Comparison of ENCODE assay signal across 13 mouse cellular contexts in genomic region chr15:80163274-80163673, GRCm38 (mm10). TPM values are rescaled to one million over a fixed set of nuclear protein-coding genes. Genes with fewer than 3 reads are reported as not detected.
DNase-seq lines count a peak whose midpoint lies in the region; TF ChIP-seq lines count a peak whose summit lies in the region.
"Had no signal": no experiment of that assay in that cellular context is flagged by ENCODE, and none has a peak within 500 bp of the region (broad histone marks: within the 10 kb centered on the region; RNA-seq: fewer than 3 reads in every experiment).

No protein-coding gene starts in this region.

- no peak overlapping the region for H3K4me3 ChIP-seq in myocyte
- H3K4me3 ChIP-seq: heart, embryonic 13.5 days; kidney, embryonic 15.5 days; limb, embryonic 15.5 days; neural tube, embryonic 15.5 days had no signal

- no peak overlapping the region for H3K4me2 ChIP-seq in myocyte (ENCODE audit: low read depth)
- H3K4me2 ChIP-seq: heart, embryonic 13.5 days; kidney, embryonic 15.5 days; limb, embryonic 15.5 days; neural tube, embryonic 15.5 days had no signal

- no peak for TF ChIP-seq POLR2A in myocyte (IDR thresholded peaks at IDR 0.05; ENCODE audit: insufficient read length, low read depth)

- H3K36me3 ChIP-seq in myocyte (ENCODE audit: control insufficient read depth, insufficient read depth) = peaks cover 6% of the 10 kb centered on the region

- DNase-seq in heart, adult 11 months = peak; percentile 89
- DNase-seq in heart, postnatal 25 days (ENCODE audit: low spot score) = no peak
- DNase-seq in cerebellum, adult 11-12 months = peak; percentile 99
- DNase-seq in frontal cortex, postnatal 36 days (ENCODE audit: low spot score in 2 of 2) = peak; percentile 52 to 70
- DNase-seq in spleen, postnatal 14 days (ENCODE audit: low spot score in 2 of 2) = no peak
- DNase-seq in MN1 (ENCODE audit: low spot score) = no peak
- DNase-seq in adrenal gland, adult (ENCODE audit: inconsistent age in 2 of 2, low spot score in 1 of 2) = no peak

- no peaks in the 10 kb centered on the region for H3K79me2 ChIP-seq in myocyte (ENCODE audit: control insufficient read depth, insufficient read depth)

- H3K27me3 ChIP-seq in myocyte (ENCODE audit: control insufficient read depth, insufficient read depth, insufficient read length) = no peaks in the 10 kb centered on the region
- H3K27me3 ChIP-seq: heart, embryonic 13.5 days; kidney, embryonic 15.5 days; limb, embryonic 15.5 days; neural tube, embryonic 15.5 days had no signal

- H3ac ChIP-seq in myocyte (ENCODE audit: control insufficient read depth, insufficient read length) = no peak overlapping the region

- intact Hi-C loops in heart, postnatal 25 days (cut with DNase I) = no loop called here

TF ChIP-seq in myocyte, 11 proteins besides CTCF, POLR2A, EP300 and RAD21:
- TF ChIP-seq TCF3 (IDR thresholded peaks at IDR 0.05; ENCODE audit: insufficient read length, low read depth) (no peak), POLR2AphosphoS2 (IDR thresholded peaks at IDR 0.05; ENCODE audit: insufficient read length, low read depth) (peak; percentile 69)

RNA-seq across cellular contexts. Expression of gene Mgat3, which starts 10.2 kb away (rescaled TPM):
- total RNA-seq in heart, postnatal 25 days (2021) = 1 to 10 TPM; 1.5 to 1.6 TPM
- 9.7 TPM for polyA plus RNA-seq in myocyte (2012; fragmentation: generic; extraction: Trizol)
- total RNA-seq: megakaryocyte-erythroid progenitor cell, adult 5-6 weeks had no signal

RNA-seq across cellular contexts. Expression of gene Tab1, which starts 30.3 kb away (rescaled TPM):
- total RNA-seq in heart, postnatal 25 days (2021) = 10 to 100 TPM; 23.7 to 26.5 TPM
- 33.3 TPM for polyA plus RNA-seq in myocyte (2012; fragmentation: generic; extraction: Trizol)

Comparison
In these comparisons a context has a peak if more than half of its experiments do, and no peak if none do; other contexts are left out.
1. DNase-seq: peak in heart, adult 11 months (single experiment), cerebellum, adult 11-12 months (single experiment) and frontal cortex, postnatal 36 days (2 of 2); none in heart, postnatal 25 days (single experiment), spleen, postnatal 14 days (0 of 2), MN1 (single experiment) and adrenal gland, adult (0 of 2).